Mouse (Mus musculus) bone marrow macrophage, adult 2 months (primary cell): ENCODE measurements at regions not wholly inside any gene's neighbourhood (a gene's known extent, or its start where the extent isn't known, plus 50 kb on each side); places are given as distances from the start of the nearest gene placed in this dataset.

Experiments
- CTCF ChIP-seq: IDR thresholded peaks from 2 replicates; pipeline ENCODE4 v1.5.1; 2012; ENCODE audit warnings: low read depth, mild to moderate bottlenecking, low read length, moderate library complexity
- POLR2A ChIP-seq: IDR thresholded peaks from 2 replicates; pipeline ENCODE4 v1.6.1; 2012; ENCODE audit warnings: mild to moderate bottlenecking, low read depth, low read length, borderline replicate concordance

GRCm38 (mm10) chr1:83717056-83717455, 309.1 kb upstream of the Sphkap start:
- TF ChIP-seq CTCF = no peak
- TF ChIP-seq POLR2A = no peak
